Mouse (Mus musculus) CH12F3 (cell line): ENCODE results near the gene Ifna6.
"Not testable (repeated sequence)": the region's sequence is repeated elsewhere in the genome, so short reads cannot be mapped to it uniquely, and the experiment has no call there.

ENCODE experiments used
- in situ Hi-C: fragments of 300-500 bp; cut with MboI; formaldehyde crosslinking; loops from 2 replicates; pipeline ENCODE4 v1.14.3; 2020; ENCODE audit warnings: low sequenced_read_pairs

Gene Ifna6

DNA sequence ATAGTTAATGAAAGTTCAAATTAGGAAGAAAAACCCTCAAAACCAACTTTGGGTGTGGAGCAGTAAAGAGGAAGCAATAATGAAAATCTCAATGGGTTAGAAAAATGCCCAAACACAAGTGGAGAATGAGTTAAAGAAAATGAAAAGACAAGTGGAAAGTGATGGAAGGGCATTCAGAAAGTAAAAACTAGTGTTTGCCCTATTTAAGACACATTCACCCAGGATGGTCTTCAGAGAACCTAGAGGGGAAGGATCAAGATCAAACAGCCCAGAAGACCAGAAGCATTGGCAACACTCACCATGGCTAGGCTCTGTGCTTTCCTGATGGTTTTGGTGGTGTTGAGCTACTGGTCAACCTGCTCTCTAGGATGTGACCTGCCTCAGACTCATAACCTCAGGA is at the start of gene Ifna6:
Ifna6 (plus strand) TSS at position 301 of the 400 bp plus-strand sequence.
- in situ Hi-C loops: not testable (repeated sequence)

DNA sequence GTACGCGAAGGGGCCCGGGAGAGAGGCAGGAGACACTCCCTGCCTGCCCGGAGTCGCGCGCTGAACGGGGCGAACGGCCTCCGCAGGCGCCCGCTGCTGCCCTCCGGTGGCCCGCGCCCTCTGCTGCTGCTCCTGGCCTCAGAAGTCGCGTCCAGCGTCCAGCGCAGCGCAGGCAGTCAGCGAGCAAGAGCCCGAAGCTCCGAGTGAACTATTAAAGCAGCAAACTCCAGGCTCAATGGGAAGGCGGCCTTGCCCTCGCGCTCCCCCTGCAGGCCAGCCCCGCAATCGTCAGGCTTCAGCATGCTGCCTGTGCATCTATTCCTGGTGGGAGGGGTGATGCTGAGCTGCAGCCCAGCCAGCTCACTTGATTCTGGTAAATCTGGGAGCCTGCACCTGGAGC is 47.7 kb upstream of the Ifna6 start, which contains the start of gene Gm13272:
Gm13272 (plus strand) TSS at position 301 of the 400 bp plus-strand sequence.
- in situ Hi-C loops: not testable (repeated sequence)

DNA sequence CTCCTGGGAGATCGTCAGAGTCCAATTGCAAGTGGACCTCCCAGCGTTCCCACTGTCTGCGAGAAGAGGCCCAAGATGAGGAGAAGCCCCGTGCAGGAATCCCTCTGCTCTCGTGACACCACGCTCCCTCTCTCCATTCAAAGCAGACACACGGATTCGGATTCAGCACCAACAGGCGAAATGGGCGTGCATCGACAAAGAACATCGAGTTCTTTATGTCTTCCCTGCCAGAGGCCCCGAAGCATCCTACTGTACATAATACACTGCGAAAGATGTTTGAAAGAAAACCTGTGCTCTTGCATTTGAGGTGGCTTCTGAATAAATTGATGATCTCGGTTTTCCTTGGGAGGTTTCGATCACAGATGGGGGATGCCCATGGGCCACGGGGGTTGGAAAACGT is 46.9 kb upstream of the Ifna6 start:
- in situ Hi-C loops: not testable (repeated sequence)

DNA sequence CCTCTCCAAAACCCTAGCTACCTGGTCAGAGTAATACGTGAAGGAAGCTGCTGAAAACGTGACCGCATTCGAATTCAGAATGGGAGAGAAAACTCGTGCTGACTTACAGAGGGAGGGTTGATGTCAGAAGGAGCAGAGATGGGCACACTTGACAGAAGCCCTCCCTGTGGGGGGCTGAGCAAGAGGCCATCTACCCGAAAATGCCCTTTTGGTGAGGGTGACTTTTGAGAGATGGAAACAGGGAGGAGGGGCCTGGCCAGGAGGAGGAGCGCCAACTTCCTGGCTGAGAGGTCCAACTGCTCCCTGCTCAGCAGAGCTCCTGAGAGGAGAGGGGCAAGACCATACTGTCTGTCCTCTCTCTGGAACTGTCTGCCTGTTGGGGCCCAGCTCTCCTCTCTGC is 45.4 kb upstream of the Ifna6 start, which contains the start of gene Ifnz:
Ifnz (plus strand) TSS at position 301 of the 400 bp plus-strand sequence.
- in situ Hi-C loops: not testable (repeated sequence)

DNA sequence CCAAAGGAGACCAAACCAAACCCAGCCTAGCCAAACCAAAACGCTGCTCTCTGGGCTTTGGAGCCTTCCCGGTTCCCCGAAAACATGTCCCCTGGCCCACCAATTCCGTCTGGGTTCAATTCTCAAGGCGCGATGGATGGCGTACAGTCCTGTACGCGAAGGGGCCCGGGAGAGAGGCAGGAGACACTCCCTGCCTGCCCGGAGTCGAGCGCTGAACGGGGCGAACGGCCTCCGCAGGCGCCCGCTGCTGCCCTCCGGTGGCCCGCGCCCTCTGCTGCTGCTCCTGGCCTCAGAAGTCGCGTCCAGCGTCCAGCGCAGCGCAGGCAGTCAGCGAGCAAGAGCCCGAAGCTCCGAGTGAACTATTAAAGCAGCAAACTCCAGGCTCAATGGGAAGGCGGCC is 44.9 kb upstream of the Ifna6 start:
- in situ Hi-C loops: not testable (repeated sequence)

DNA sequence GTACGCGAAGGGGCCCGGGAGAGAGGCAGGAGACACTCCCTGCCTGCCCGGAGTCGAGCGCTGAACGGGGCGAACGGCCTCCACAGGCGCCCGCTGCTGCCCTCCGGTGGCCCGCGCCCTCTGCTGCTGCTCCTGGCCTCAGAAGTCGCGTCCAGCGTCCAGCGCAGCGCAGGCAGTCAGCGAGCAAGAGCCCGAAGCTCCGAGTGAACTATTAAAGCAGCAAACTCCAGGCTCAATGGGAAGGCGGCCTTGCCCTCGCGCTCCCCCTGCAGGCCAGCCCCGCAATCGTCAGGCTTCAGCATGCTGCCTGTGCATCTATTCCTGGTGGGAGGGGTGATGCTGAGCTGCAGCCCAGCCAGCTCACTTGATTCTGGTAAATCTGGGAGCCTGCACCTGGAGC is 41.8 kb upstream of the Ifna6 start, which contains the start of gene Gm13276:
Gm13276 (plus strand) TSS at position 301 of the 400 bp plus-strand sequence.
- in situ Hi-C loops: not testable (repeated sequence)

DNA sequence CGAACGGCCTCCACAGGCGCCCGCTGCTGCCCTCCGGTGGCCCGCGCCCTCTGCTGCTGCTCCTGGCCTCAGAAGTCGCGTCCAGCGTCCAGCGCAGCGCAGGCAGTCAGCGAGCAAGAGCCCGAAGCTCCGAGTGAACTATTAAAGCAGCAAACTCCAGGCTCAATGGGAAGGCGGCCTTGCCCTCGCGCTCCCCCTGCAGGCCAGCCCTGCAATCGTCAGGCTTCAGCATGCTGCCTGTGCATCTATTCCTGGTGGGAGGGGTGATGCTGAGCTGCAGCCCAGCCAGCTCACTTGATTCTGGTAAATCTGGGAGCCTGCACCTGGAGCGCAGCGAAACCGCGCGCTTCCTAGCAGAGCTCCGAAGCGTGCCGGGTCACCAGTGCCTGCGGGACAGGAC is 38.8 kb upstream of the Ifna6 start, which contains the start of gene Gm13277:
Gm13277 (plus strand) TSS at position 231 of the 400 bp plus-strand sequence.
- in situ Hi-C loops: not testable (repeated sequence)

DNA sequence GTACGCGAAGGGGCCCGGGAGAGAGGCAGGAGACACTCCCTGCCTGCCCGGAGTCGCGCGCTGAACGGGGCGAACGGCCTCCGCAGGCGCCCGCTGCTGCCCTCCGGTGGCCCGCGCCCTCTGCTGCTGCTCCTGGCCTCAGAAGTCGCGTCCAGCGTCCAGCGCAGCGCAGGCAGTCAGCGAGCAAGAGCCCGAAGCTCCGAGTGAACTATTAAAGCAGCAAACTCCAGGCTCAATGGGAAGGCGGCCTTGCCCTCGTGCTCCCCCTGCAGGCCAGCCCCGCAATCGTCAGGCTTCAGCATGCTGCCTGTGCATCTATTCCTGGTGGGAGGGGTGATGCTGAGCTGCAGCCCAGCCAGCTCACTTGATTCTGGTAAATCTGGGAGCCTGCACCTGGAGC is 36.0 kb upstream of the Ifna6 start, which contains the start of gene Gm13278:
Gm13278 (plus strand) TSS at position 301 of the 400 bp plus-strand sequence.
- in situ Hi-C loops: not testable (repeated sequence)

DNA sequence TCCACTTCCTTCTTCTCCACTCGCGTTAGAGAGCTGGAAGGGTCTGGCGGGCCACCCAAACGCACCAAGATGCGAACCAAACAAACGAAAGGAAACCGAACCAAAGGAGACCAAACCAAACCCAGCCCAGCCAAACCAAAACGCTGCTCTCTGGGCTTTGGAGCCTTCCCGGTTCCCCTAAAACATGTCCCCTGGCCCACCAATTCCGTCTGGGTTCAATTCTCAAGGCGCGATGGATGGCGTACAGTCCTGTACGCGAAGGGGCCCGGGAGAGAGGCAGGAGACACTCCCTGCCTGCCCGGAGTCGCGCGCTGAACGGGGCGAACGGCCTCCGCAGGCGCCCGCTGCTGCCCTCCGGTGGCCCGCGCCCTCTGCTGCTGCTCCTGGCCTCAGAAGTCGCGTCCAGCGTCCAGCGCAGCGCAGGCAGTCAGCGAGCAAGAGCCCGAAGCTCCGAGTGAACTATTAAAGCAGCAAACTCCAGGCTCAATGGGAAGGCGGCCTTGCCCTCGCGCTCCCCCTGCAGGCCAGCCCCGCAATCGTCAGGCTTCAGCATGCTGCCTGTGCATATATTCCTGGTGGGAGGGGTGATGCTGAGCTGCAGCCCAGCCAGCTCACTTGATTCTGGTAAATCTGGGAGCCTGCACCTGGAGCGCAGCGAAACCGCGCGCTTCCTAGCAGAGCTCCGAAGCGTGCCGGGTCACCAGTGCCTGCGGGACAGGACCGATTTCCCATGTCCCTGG is 33.1 kb upstream of the Ifna6 start, which contains the start of gene Gm13275:
Gm13275 (plus strand) TSS at position 552 of the 740 bp plus-strand sequence.
- in situ Hi-C loops: not testable (repeated sequence)

DNA sequence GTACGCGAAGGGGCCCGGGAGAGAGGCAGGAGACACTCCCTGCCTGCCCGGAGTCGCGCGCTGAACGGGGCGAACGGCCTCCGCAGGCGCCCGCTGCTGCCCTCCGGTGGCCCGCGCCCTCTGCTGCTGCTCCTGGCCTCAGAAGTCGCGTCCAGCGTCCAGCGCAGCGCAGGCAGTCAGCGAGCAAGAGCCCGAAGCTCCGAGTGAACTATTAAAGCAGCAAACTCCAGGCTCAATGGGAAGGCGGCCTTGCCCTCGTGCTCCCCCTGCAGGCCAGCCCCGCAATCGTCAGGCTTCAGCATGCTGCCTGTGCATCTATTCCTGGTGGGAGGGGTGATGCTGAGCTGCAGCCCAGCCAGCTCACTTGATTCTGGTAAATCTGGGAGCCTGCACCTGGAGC is 30.1 kb upstream of the Ifna6 start, which contains the start of gene Gm13279:
Gm13279 (plus strand) TSS at position 301 of the 400 bp plus-strand sequence.
- in situ Hi-C loops: not testable (repeated sequence)

DNA sequence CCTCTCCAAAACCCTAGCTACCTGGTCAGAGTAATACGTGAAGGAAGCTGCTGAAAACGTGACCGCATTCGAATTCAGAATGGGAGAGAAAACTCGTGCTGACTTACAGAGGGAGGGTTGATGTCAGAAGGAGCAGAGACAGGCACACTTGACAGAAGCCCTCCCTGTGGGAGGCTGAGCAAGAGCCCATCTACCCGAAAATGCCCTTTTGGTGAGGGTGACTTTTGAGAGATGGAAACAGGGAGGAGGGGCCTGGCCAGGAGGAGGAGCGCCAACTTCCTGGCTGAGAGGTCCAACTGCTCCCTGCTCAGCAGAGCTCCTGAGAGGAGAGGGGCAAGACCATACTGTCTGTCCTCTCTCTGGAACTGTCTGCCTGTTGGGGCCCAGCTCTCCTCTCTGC is 27.9 kb upstream of the Ifna6 start, which contains the start of gene Gm13285:
Gm13285 (plus strand) TSS at position 301 of the 400 bp plus-strand sequence.
- in situ Hi-C loops: not testable (repeated sequence)

DNA sequence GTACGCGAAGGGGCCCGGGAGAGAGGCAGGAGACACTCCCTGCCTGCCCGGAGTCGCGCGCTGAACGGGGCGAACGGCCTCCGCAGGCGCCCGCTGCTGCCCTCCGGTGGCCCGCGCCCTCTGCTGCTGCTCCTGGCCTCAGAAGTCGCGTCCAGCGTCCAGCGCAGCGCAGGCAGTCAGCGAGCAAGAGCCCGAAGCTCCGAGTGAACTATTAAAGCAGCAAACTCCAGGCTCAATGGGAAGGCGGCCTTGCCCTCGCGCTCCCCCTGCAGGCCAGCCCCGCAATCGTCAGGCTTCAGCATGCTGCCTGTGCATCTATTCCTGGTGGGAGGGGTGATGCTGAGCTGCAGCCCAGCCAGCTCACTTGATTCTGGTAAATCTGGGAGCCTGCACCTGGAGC is 24.3 kb upstream of the Ifna6 start, which contains the start of gene Gm13287:
Gm13287 (plus strand) TSS at position 301 of the 400 bp plus-strand sequence.
- in situ Hi-C loops: not testable (repeated sequence)

DNA sequence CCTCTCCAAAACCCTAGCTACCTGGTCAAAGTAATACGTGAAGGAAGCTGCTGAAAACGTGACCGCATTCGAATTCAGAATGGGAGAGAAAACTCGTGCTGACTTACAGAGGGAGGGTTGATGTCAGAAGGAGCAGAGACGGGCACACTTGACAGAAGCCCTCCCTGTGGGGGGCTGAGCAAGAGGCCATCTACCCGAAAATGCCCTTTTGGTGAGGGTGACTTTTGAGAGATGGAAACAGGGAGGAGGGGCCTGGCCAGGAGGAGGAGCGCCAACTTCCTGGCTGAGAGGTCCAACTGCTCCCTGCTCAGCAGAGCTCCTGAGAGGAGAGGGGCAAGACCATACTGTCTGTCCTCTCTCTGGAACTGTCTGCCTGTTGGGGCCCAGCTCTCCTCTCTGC is 22.0 kb upstream of the Ifna6 start, which contains the start of gene Gm13288:
Gm13288 (plus strand) TSS at position 301 of the 400 bp plus-strand sequence.
- in situ Hi-C loops: not testable (repeated sequence)

DNA sequence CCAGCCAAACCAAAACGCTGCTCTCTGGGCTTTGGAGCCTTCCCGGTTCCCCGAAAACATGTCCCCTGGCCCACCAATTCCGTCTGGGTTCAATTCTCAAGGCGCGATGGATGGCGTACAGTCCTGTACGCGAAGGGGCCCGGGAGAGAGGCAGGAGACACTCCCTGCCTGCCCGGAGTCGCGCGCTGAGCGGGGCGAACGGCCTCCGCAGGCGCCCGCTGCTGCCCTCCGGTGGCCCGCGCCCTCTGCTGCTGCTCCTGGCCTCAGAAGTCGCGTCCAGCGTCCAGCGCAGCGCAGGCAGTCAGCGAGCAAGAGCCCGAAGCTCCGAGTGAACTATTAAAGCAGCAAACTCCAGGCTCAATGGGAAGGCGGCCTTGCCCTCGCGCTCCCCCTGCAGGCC is 21.5 kb upstream of the Ifna6 start:
- in situ Hi-C loops: not testable (repeated sequence)

DNA sequence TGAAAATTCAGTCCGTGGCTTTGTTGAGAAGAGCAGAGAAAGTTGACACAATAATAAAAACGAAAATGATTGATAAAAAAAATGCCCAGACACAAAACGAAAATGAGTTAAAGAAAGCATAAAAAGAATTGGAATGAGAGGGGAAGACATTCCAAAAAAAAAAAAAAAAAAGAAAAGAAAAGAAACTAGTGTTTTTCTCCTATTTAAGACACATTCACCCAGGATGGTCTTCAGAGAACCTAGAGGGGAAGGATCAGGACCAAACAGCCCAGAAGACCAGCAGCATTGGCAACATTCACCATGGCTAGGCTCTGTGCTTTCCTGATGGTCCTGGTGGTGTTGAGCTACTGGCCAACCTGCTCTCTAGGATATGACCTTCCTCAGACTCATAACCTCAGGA is 11.3 kb upstream of the Ifna6 start, which contains the start of gene Ifna7:
Ifna7 (plus strand) TSS at position 301 of the 400 bp plus-strand sequence.
- in situ Hi-C loops: no loop called here

DNA sequence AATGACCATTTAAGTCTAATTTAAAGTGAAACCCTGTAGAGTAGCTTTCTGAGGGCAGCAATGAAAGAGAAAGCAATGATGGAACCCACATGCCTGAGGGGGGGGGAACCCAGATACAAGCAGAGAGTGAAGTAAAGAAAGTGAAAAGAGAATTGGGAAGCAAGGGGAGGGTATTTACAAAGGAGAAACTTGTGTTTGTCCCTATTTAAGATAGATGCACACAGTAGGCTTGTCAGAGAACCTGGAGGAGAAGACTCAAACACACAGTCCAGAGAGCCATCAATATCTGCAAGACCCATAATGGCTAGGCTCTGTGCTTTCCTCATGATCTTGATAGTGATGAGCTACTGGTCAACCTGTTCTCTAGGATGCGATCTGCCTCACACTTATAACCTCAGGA is 7.6 kb upstream of the Ifna6 start, which contains the start of gene Ifna11:
Ifna11 (plus strand) TSS at position 301 of the 400 bp plus-strand sequence.
- in situ Hi-C loops: no loop called here

DNA sequence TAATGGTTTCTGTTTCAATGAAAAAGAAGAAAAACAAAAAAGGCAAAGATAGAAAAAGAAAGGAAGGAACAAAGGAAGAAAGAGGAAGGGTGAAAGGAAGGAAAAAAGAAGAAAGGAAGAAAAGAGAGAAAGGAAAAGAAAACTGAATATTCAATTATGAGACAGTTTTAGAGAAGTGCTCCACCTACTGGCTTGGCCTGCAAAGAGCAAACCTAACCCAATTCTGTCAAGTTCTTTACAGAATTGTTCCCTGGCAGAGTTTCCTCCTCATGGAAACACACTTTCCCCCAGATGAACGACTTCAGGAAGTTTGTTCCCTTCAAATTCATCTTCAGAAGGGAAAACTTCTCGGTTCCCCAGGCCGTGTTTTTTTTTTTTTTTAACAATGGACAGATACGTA is 4.2 kb upstream of the Ifna6 start:
- in situ Hi-C loops: no loop called here

DNA sequence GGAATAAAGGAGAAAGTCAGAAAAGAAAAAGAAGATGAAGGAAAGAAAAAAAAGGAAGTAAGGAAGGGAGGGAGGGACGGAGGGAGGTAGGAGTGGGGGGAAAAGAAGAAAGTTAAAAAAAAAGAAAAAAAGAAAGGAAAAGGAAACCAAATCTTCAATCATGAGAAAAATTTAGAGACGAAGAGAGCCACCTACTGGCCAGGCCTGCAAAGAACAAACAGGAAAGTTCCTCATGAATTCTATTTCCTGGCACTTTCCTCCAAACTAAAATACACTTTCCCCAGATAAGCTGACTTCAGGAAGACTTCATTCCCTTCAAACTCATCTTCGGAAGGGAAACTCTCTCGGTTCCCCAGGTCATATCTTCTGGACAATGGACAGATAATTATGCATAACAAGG is 3.3 kb downstream of the Ifna6 start:
- in situ Hi-C loops: no loop called here

DNA sequence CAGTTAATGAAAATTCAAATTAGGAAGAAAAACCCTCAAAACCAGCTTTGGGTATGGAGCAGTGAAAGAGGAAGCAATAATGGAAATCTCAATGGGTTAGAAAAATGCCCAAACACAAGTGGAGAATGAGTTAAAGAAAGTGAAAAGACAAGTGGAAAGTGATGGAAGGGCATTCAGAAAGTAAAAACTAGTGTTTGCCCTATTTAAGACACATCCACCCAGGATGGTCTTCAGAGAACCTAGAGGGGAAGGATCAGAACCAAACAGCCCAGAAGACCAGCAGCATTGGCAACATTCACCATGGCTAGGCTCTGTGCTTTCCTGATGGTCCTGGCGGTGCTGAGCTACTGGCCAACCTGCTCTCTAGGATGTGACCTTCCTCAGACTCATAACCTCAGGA is 8.0 kb downstream of the Ifna6 start, which contains the start of gene Ifna5:
Ifna5 (plus strand) TSS at position 301 of the 400 bp plus-strand sequence.
- in situ Hi-C loops: not testable (repeated sequence)

DNA sequence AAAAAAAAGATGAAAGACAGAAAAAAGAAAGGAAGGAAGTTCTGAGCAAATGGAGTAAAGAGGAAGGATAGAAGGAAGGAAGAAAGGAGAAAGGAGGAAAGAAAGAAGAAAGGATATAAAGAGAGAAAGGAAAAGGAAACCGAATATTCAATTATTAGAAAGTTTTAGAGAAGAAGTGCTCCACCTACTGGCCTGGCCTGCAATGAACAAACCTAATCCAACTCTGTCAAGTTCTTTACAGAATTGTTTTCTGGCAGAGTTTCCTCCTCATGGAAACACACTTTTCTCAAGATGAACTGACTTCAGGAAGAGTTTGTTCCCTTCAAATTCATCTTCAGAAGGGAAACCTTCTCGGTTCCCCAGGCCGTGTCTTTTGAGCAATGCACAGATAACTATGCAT is 11.6 kb downstream of the Ifna6 start:
- in situ Hi-C loops: no loop called here

DNA sequence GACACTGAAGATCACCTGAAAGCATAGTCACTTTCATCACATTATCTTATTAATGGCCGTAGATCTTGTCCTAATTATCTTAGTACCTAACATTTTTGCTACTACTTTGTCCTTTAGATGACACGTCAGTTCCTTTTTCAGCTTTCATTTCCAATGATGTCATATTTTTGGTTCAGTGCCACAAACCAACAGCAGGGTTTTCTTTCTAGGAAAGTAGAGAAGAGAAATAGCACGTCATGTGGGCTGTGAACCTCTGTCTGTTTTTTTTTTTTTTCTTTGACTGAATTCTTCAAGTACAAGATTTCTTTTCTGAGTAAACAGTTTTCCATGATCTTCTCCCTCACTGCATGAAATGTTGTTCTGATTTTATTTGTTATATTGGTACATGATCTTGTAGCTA is 12.8 kb downstream of the Ifna6 start:
- in situ Hi-C loops: no loop called here
